Mouse (Mus musculus) left cerebral cortex, postnatal 14 days (tissue): ENCODE measurements around the gene Olfr876. TPM values are rescaled to one million over a fixed set of nuclear protein-coding genes. Genes with fewer than 3 reads are reported as not detected.

Source experiments
- total RNA-seq, 2 experiments: library from RNA; stranded (reverse); gene quantifications; 2 replicates each; pipeline ENCODE4 v1.2.3; 2021

Olfr876 gene
- total RNA-seq, 2 experiments from 2014 or later, result not detected

Other genes starting within 250 kb of the Olfr876 start
- gene Siae, start 247.3 kb upstream of the Olfr876 start, total RNA-seq, result 10 to 100 TPM; 14.4 to 19.2 TPM
- gene Spa17, start 189.3 kb upstream of the Olfr876 start, total RNA-seq, result 1 to 10 TPM; 1.3 TPM
- 10 to 100 TPM; 52.8 to 59.8 TPM for gene Tbrg1, start 145.7 kb upstream of the Olfr876 start, total RNA-seq
- gene Panx3, start 133.8 kb upstream of the Olfr876 start, total RNA-seq, result not detected
- not detected for gene Olfr160, start 86.8 kb upstream of the Olfr876 start, total RNA-seq
- not detected for gene Olfr874, start 57.9 kb upstream of the Olfr876 start, total RNA-seq
- gene Olfr875, start 31.2 kb upstream of the Olfr876 start, total RNA-seq, result not detected
- under 1 TPM in 1 of 2 experiments, not detected in 1; 0.15 TPM for gene Olfr877, start 51.2 kb downstream of the Olfr876 start, total RNA-seq
- not detected for gene Olfr145, start 93.7 kb downstream of the Olfr876 start, total RNA-seq
- gene Olfr878, start 114.8 kb downstream of the Olfr876 start, total RNA-seq, result not detected
- gene Olfr881, start 188.8 kb downstream of the Olfr876 start, total RNA-seq, result not detected
- not detected for gene Olfr883, start 222.8 kb downstream of the Olfr876 start, total RNA-seq
- not detected for gene Olfr884, start 243.5 kb downstream of the Olfr876 start, total RNA-seq